Mouse (Mus musculus) forebrain, embryonic 13.5 days (tissue): ENCODE results near the gene Saxo1. TPM values are rescaled to one million over a fixed set of nuclear protein-coding genes. Genes with fewer than 3 reads are reported as not detected.

Experiments used
- ATAC-seq: fragments of 200-750 bp; cut with Nextera tagmentation; 2 replicates; pipeline ENCODE4 v1.8.0; 2017
- H3K27ac ChIP-seq: fragments of 300-500 bp; sonication (generic); 2 replicates; pipeline ENCODE4 v1.5.1; 2015; ENCODE audit warnings: inconsistent platforms, mild to moderate bottlenecking, moderate library complexity
- H3K27me3 ChIP-seq: fragments of 300-500 bp; sonication (generic); 2 replicates; pipeline ENCODE4 v1.6.1; 2015; ENCODE audit warnings: mild to moderate bottlenecking, inconsistent platforms
- H3K36me3 ChIP-seq: fragments of 300-500 bp; sonication (generic); 2 replicates; pipeline ENCODE4 v1.6.1; 2015; ENCODE audit warnings: mild to moderate bottlenecking, inconsistent platforms; ENCODE audit not compliant: poor library complexity, severe bottlenecking
- H3K4me1 ChIP-seq: fragments of 300-500 bp; sonication (generic); 2 replicates; pipeline ENCODE4 v1.6.1; 2015; ENCODE audit warnings: inconsistent platforms
- H3K4me2 ChIP-seq: fragments of 300-500 bp; sonication (generic); 2 replicates; pipeline ENCODE4 v1.6.1; 2015; ENCODE audit warnings: inconsistent platforms, mild to moderate bottlenecking, moderate library complexity
- H3K4me3 ChIP-seq: fragments of 300-500 bp; sonication (generic); 2 replicates; pipeline ENCODE4 v1.5.1; 2015; ENCODE audit warnings: mild to moderate bottlenecking, inconsistent platforms
- H3K9ac ChIP-seq: fragments of 300-500 bp; sonication (generic); 2 replicates; pipeline ENCODE4 v1.6.1; 2015; ENCODE audit warnings: mild to moderate bottlenecking, inconsistent platforms
- H3K9me3 ChIP-seq: fragments of 300-500 bp; sonication (generic); replicated peaks from 2 replicates; pipeline ENCODE4 v1.6.1; 2016; ENCODE audit warnings: inconsistent platforms
- WGBS: fragments of 180-500 bp; shearing (Covaris S2); methylation state at CpG from one replicate; pipeline ENCODE4 v1.1.7; 2015; 5-methylcytosine and 5-hydroxymethylcytosine counted together
- polyA plus RNA-seq: library from polyadenylated mRNA; unstranded; fragments of >200 nt; fragmentation: Nextera tagmentation; extraction: Ambion mirVana; gene quantifications from 2 replicates; pipeline ENCODE4 v1.2.1, GENCODE M21; 2015

Gene Saxo1
- polyA plus RNA-seq, 1 experiment from 2014 or later = not detected

DNA sequence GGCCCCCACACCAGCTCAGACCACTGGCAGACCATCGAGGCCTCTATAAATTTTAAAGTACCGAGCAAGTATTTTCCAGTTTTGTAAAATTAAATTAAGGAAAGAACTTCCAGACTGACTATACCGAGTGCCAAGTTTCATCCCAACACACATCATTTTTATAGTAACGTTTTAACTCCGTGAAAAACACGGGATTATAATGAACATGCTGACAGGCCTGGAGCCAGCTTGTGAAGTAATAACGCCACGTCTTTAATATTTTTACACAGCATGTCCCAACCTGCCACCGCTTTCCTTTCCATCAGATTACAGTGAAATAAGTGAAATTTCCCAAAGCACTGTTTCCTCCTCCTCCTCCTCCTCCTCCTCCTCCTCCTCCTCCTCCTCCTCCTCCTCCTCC, 149.7 kb downstream of the Saxo1 start:
- no peak for ATAC-seq
- Histone ChIP-seq H3K27me3 (no peaks in the 10 kb centered on the region), H3K36me3 (no peaks in the 10 kb centered on the region), H3K4me1 (no peaks in the 10 kb centered on the region), H3K4me2 (no peak overlapping the region), H3K4me3 (no peak overlapping the region), H3K9me3 (no peaks in the 10 kb centered on the region), H3K27ac (no peak overlapping the region), H3K9ac (no peak overlapping the region)
- 93% methylated on average over 9 of the region's 9 CpGs for WGBS

GRCm38 (mm10) chr4:86407200-86407527, 151.0 kb downstream of the Saxo1 start:
- no peak for ATAC-seq
- Histone ChIP-seq H3K4me3 (no peak overlapping the region), H3K9me3 (no peaks in the 10 kb centered on the region), H3K27ac (no peak overlapping the region), H3K4me2 (no peak overlapping the region), H3K9ac (no peak overlapping the region), H3K27me3 (no peaks in the 10 kb centered on the region), H3K4me1 (no peaks in the 10 kb centered on the region), H3K36me3 (no peaks in the 10 kb centered on the region)
- WGBS = 77% methylated on average over 3 of the region's 3 CpGs

GRCm38 (mm10) chr4:86406501-86407199, 151.5 kb downstream of the Saxo1 start:
- Histone ChIP-seq H3K27ac (no peak overlapping the region), H3K9me3 (no peaks in the 10 kb centered on the region), H3K4me2 (no peak overlapping the region), H3K9ac (no peak overlapping the region), H3K4me3 (no peak overlapping the region), H3K4me1 (no peaks in the 10 kb centered on the region), H3K36me3 (no peaks in the 10 kb centered on the region), H3K27me3 (no peaks in the 10 kb centered on the region)
- ATAC-seq = no peak
- 77% methylated on average over 7 of the region's 7 CpGs for WGBS

GRCm38 (mm10) chr4:86401116-86401515, 157.0 kb downstream of the Saxo1 start:
- no peaks in the 10 kb centered on the region for H3K4me1 ChIP-seq
- H3K4me2 ChIP-seq = no peak overlapping the region
- 64% methylated on average over 3 of the region's 3 CpGs for WGBS
- ATAC-seq = no peak
- H3K36me3 ChIP-seq = no peaks in the 10 kb centered on the region
- no peak overlapping the region for H3K9ac ChIP-seq
- H3K27ac ChIP-seq = no peak overlapping the region
- H3K9me3 ChIP-seq = no peaks in the 10 kb centered on the region
- no peaks in the 10 kb centered on the region for H3K27me3 ChIP-seq
- H3K4me3 ChIP-seq = no peak overlapping the region

- no peak for ATAC-seq
- no peak overlapping the region for H3K9ac ChIP-seq
- no peak overlapping the region for H3K4me3 ChIP-seq
- WGBS = 87% methylated on average over 2 of the region's 2 CpGs
- H3K9me3 ChIP-seq = no peaks in the 10 kb centered on the region
- no peaks in the 10 kb centered on the region for H3K36me3 ChIP-seq
- 0 out of 2 replicates have a peak, but pooled peaks cover 4% of the 10 kb centered on the region for H3K4me1 ChIP-seq
- no peaks in the 10 kb centered on the region for H3K27me3 ChIP-seq
- H3K4me2 ChIP-seq = no peak overlapping the region
- H3K27ac ChIP-seq = no peak overlapping the region
Measured at GRCm38 (mm10) chr4:86397470-86397869, 160.7 kb downstream of the Saxo1 start.

DNA sequence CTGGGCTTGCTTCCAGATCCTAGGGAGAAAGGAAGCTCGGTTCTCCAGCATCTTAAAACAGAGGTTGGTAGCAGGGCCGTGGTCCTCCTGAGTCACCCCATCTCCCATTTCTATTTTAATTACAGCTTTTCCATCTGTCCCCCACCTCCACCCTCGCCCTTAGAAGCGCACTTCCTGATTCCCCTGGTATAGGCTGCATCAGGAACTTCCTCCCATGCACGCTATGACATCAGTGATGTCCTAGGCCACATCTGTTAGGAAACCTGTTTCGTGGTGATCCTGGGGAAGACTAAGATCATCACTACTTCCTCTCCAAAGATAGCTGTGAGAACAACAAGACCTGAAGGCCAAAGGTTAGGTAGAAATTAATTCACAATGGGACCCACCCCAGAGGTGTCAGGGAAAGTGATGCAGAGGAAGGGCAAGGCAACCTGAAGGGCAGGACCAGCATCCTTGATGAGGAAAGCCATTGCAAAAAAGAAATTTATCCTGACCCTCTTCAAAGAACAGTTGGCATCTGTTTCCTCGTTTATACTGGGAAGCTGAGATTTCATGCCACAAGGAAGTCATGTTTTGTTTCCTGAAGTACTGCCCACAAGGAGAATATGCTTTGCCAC, 161.3 kb downstream of the Saxo1 start:
- Histone ChIP-seq H3K27me3 (no peaks in the 10 kb centered on the region), H3K36me3 (no peaks in the 10 kb centered on the region), H3K4me3 (no peak overlapping the region), H3K4me1 (0 out of 2 replicates have a peak, but pooled peaks cover 4% of the 10 kb centered on the region), H3K4me2 (no peak overlapping the region), H3K9ac (no peak overlapping the region), H3K27ac (no peak overlapping the region), H3K9me3 (no peaks in the 10 kb centered on the region)
- 88% methylated on average over 7 of the region's 7 CpGs for WGBS
- ATAC-seq = no peak

GRCm38 (mm10) chr4:86395636-86396035, 162.5 kb downstream of the Saxo1 start:
- Histone ChIP-seq H3K9me3 (no peaks in the 10 kb centered on the region), H3K9ac (no peak overlapping the region), H3K4me1 (0 out of 2 replicates have a peak, but pooled peaks cover 4% of the 10 kb centered on the region), H3K4me3 (no peak overlapping the region), H3K4me2 (no peak overlapping the region), H3K36me3 (no peaks in the 10 kb centered on the region), H3K27me3 (no peaks in the 10 kb centered on the region), H3K27ac (no peak overlapping the region)
- 83% methylated on average over 6 of the region's 6 CpGs for WGBS
- no peak for ATAC-seq

Other genes starting within 250 kb of the Saxo1 start
- gene Rraga, start 17.3 kb upstream of the Saxo1 start, polyA plus RNA-seq = 82.6 and 88.9 TPM in 2 replicates
- 18.0 and 19.6 TPM in 2 replicates for gene Haus6, start 53.7 kb upstream of the Saxo1 start, polyA plus RNA-seq
- 39.5 and 44.4 TPM in 2 replicates for gene Plin2, start 111.7 kb upstream of the Saxo1 start, polyA plus RNA-seq
- gene Dennd4c, start 190.2 kb upstream of the Saxo1 start, polyA plus RNA-seq = 4.1 and 5.4 TPM in 2 replicates